Mouse (Mus musculus) lung, postnatal 0 days (tissue): ENCODE results near the gene Coa4. TPM values are rescaled to one million over a fixed set of nuclear protein-coding genes. Genes with fewer than 3 reads are reported as not detected.

Source experiments
- ATAC-seq: fragments of 200-750 bp; cut with Nextera tagmentation; 2 replicates; pipeline ENCODE4 v1.8.0; 2017; ENCODE audit warnings: moderate library complexity
- DNase-seq: peaks from one replicate; pipeline ENCODE4 v3.0.0-alpha.2; 2016; ENCODE audit warnings: low spot score
- H3K27ac ChIP-seq: fragments of 300-500 bp; sonication (generic); 2 replicates; pipeline ENCODE4 v1.5.1; 2014; ENCODE audit warnings: antibody characterized with exemption, mild to moderate bottlenecking, low read length, mixed read lengths
- H3K27me3 ChIP-seq: fragments of 300-500 bp; sonication (generic); replicated peaks from 2 replicates; pipeline ENCODE4 v1.6.1; 2014; ENCODE audit warnings: low read length, mixed read lengths; ENCODE audit not compliant: insufficient read depth
- H3K36me3 ChIP-seq: fragments of 300-500 bp; sonication (generic); 2 replicates; pipeline ENCODE4 v1.6.1; 2014; ENCODE audit warnings: low read length, mixed read lengths; ENCODE audit not compliant: insufficient read depth
- H3K4me1 ChIP-seq: fragments of 300-500 bp; sonication (generic); 2 replicates; pipeline ENCODE4 v1.6.1; 2014; ENCODE audit warnings: antibody characterized with exemption, low read depth, low read length, mixed read lengths; ENCODE audit not compliant: insufficient read depth
- H3K4me2 ChIP-seq: fragments of 300-500 bp; sonication (generic); replicated peaks from 2 replicates; pipeline ENCODE4 v1.6.1; 2014; ENCODE audit warnings: low read depth, mild to moderate bottlenecking, low read length, moderate library complexity, mixed read lengths
- H3K4me3 ChIP-seq: fragments of 300-500 bp; sonication (generic); 2 replicates; pipeline ENCODE4 v1.5.1; 2014; ENCODE audit warnings: low read depth, low read length
- H3K9ac ChIP-seq: fragments of 300-500 bp; sonication (generic); replicated peaks from 2 replicates; pipeline ENCODE4 v1.6.1; 2014; ENCODE audit warnings: low read depth, mild to moderate bottlenecking
- H3K9me3 ChIP-seq: fragments of 300-500 bp; sonication (generic); 2 replicates; pipeline ENCODE4 v1.6.1; 2016; ENCODE audit warnings: low read length, mixed read lengths
- CTCF ChIP-seq: IDR thresholded peaks from 2 replicates; pipeline ENCODE4 v1.5.1; 2016; ENCODE audit warnings: antibody characterized with exemption, mild to moderate bottlenecking
- EP300 ChIP-seq: IDR thresholded peaks from 2 replicates; pipeline ENCODE4 v1.6.1; 2016; ENCODE audit warnings: antibody characterized with exemption, mild to moderate bottlenecking, control low read depth
- WGBS: fragments of 180-500 bp; shearing (Covaris S2); extraction: QIAGEN DNeasy Blood & Tissue Kit; methylation state at CpG from one replicate; pipeline ENCODE4 v1.1.7; 2014; 5-methylcytosine and 5-hydroxymethylcytosine counted together
- polyA plus RNA-seq: library from polyadenylated mRNA; unstranded; fragments of >200 nt; fragmentation: Nextera tagmentation; extraction: Ambion mirVana; gene quantifications from 2 replicates; pipeline ENCODE4 v1.2.1, GENCODE M21; 2015

Coa4 gene
- polyA plus RNA-seq, 1 experiment from 2014 or later: 18.2 TPM

- Histone ChIP-seq H3K27me3 (no peaks in the 10 kb centered on the region), H3K27ac (no peak overlapping the region), H3K4me1 (no peaks in the 10 kb centered on the region; the same call in 1 of the 2 replicates), H3K4me2 (no peak overlapping the region), H3K36me3 (peaks cover 17% of the 10 kb centered on the region), H3K9me3 (no peaks in the 10 kb centered on the region), H3K4me3 (no peak overlapping the region), H3K9ac (no peak overlapping the region)
- WGBS: 65% methylated on average over 7 of the region's 7 CpGs
- no peak for DNase-seq
- 0 out of 2 replicates have a peak, but pooled peaks have one; percentile 4 for ATAC-seq
- TF ChIP-seq CTCF: no peak
- no peak for TF ChIP-seq EP300
Measured at GRCm38 (mm10) chr7:100502374-100502922, 34.4 kb upstream of the Coa4 start.

GRCm38 (mm10) chr7:100503076-100503475, 33.8 kb upstream of the Coa4 start:
- H3K4me2 ChIP-seq: no peak overlapping the region
- no peak overlapping the region for H3K9ac ChIP-seq
- peak; percentile 23 for DNase-seq
- no peak overlapping the region for H3K4me3 ChIP-seq
- no peak overlapping the region for H3K27ac ChIP-seq
- no peak for TF ChIP-seq CTCF
- TF ChIP-seq EP300: no peak
- H3K4me1 ChIP-seq: no peaks in the 10 kb centered on the region; the same call in 1 of the 2 replicates
- H3K27me3 ChIP-seq: no peaks in the 10 kb centered on the region
- WGBS: 71% methylated on average over 5 of the region's 5 CpGs
- no peak for ATAC-seq
- H3K9me3 ChIP-seq: no peaks in the 10 kb centered on the region
- peaks cover 16% of the 10 kb centered on the region for H3K36me3 ChIP-seq

GRCm38 (mm10) chr7:100504740-100505487, 32.0 kb upstream of the Coa4 start:
- no peak for TF ChIP-seq EP300
- TF ChIP-seq CTCF: no peak
- 73% methylated on average over 13 of the region's 13 CpGs for WGBS
- H3K27me3 ChIP-seq: no peaks in the 10 kb centered on the region
- no peak overlapping the region for H3K9ac ChIP-seq
- H3K4me1 ChIP-seq: no peaks in the 10 kb centered on the region; the same call in 1 of the 2 replicates
- no peaks in the 10 kb centered on the region for H3K9me3 ChIP-seq
- peaks cover 3% of the 10 kb centered on the region; the same call in 1 of the 2 replicates for H3K36me3 ChIP-seq
- H3K4me2 ChIP-seq: no peak overlapping the region
- DNase-seq (no peak), ATAC-seq (no peak)
- no peak overlapping the region for H3K27ac ChIP-seq
- no peak overlapping the region for H3K4me3 ChIP-seq

GRCm38 (mm10) chr7:100506494-100506893, 30.4 kb upstream of the Coa4 start:
- TF ChIP-seq CTCF: peak; percentile 17; the same call in 1 of the 2 replicates
- no peak for TF ChIP-seq EP300
- Histone ChIP-seq H3K4me3 (no peak overlapping the region), H3K27ac (no peak overlapping the region), H3K36me3 (no peaks in the 10 kb centered on the region), H3K27me3 (no peaks in the 10 kb centered on the region), H3K9me3 (no peaks in the 10 kb centered on the region), H3K4me2 (no peak overlapping the region), H3K4me1 (no peaks in the 10 kb centered on the region), H3K9ac (no peak overlapping the region)
- 58% methylated on average over 4 of the region's 4 CpGs for WGBS
- ATAC-seq (no peak), DNase-seq (no peak)

- Histone ChIP-seq H3K4me2 (no peak overlapping the region), H3K9ac (no peak overlapping the region), H3K9me3 (no peaks in the 10 kb centered on the region), H3K36me3 (no peaks in the 10 kb centered on the region), H3K4me1 (no peaks in the 10 kb centered on the region), H3K27ac (no peak overlapping the region), H3K4me3 (no peak overlapping the region), H3K27me3 (no peaks in the 10 kb centered on the region)
- WGBS: 36% methylated on average over 3 of the region's 3 CpGs
- no peak for DNase-seq
- no peak for ATAC-seq
- TF ChIP-seq CTCF (no peak), EP300 (no peak)
Measured at GRCm38 (mm10) chr7:100508670-100509069, 28.2 kb upstream of the Coa4 start.

- WGBS: 60% methylated on average over 8 of the region's 8 CpGs
- H3K9ac ChIP-seq: no peak overlapping the region
Measured at GRCm38 (mm10) chr7:100511602-100512001, 25.3 kb upstream of the Coa4 start.

More at GRCm38 (mm10) chr7:100511602-100512001, 25.3 kb upstream of the Coa4 start:
- Histone ChIP-seq H3K9me3 (no peaks in the 10 kb centered on the region), H3K4me1 (no peaks in the 10 kb centered on the region), H3K27ac (no peak overlapping the region), H3K36me3 (no peaks in the 10 kb centered on the region), H3K27me3 (no peaks in the 10 kb centered on the region), H3K4me3 (no peak overlapping the region), H3K4me2 (no peak overlapping the region)
- no peak for ATAC-seq
- no peak for TF ChIP-seq EP300
- no peak for TF ChIP-seq CTCF
- no peak for DNase-seq
